Mouse (Mus musculus): ENCODE measurements around the gene Clic1.
A peak's percentile ranks its signal among the peaks of the same experiment; 100 is the strongest.
"Not testable (repeated sequence)": the region's sequence is repeated elsewhere in the genome, so short reads cannot be mapped to it uniquely, and the experiment has no call there.

Clic1 gene

GRCm38 (mm10) chr17:35049561-35050016 lies at the start of gene Clic1:
TSS of gene Clic1 (plus strand) at chr17:35049966.
- DNase-seq: peak; percentile 54 to 74

- DNase-seq: peak; percentile 85 to 89
These were observed 48.9 kb upstream of the Clic1 start, which contains the start of gene Vars for GRCm38 (mm10) chr17:35000717-35001451. TSS of gene Vars (plus strand) at chr17:35000987.

GRCm38 (mm10) chr17:35001452-35002152 lies 48.2 kb upstream of the Clic1 start:
- DNase-seq: peak in 1 of 2 experiments; percentile 24

GRCm38 (mm10) chr17:35002153-35002865 lies 47.5 kb upstream of the Clic1 start:
- DNase-seq: no peak

GRCm38 (mm10) chr17:35003022-35003838 lies 46.5 kb upstream of the Clic1 start:
- DNase-seq: no peak

- DNase-seq: no peak
These were observed 45.6 kb upstream of the Clic1 start for GRCm38 (mm10) chr17:35004075-35004717.

- DNase-seq: no peak
These were observed 44.6 kb upstream of the Clic1 start for GRCm38 (mm10) chr17:35005158-35005557.

GRCm38 (mm10) chr17:35005902-35006301 lies 43.9 kb upstream of the Clic1 start:
- DNase-seq: not testable (repeated sequence)

GRCm38 (mm10) chr17:35007387-35007991 lies 42.3 kb upstream of the Clic1 start:
- DNase-seq: no peak

GRCm38 (mm10) chr17:35009586-35009985 lies 40.2 kb upstream of the Clic1 start:
- no peak for DNase-seq

- DNase-seq: no peak
These were observed 38.3 kb upstream of the Clic1 start for GRCm38 (mm10) chr17:35011440-35011839.

GRCm38 (mm10) chr17:35012430-35012829 lies 37.3 kb upstream of the Clic1 start:
- DNase-seq: no peak

GRCm38 (mm10) chr17:35013221-35013620 lies 36.5 kb upstream of the Clic1 start:
- DNase-seq: no peak

- no peak for DNase-seq
These were observed 34.5 kb upstream of the Clic1 start for GRCm38 (mm10) chr17:35015296-35015695.

GRCm38 (mm10) chr17:35016376-35016775 lies 33.4 kb upstream of the Clic1 start, which contains the start of gene Vwa7:
TSS of gene Vwa7 (plus strand) at chr17:35016579.
- DNase-seq: peak; percentile 45 to 62

- no peak for DNase-seq
These were observed 32.7 kb upstream of the Clic1 start for GRCm38 (mm10) chr17:35016791-35017705.

GRCm38 (mm10) chr17:35017706-35018030 lies 32.1 kb upstream of the Clic1 start:
- no peak for DNase-seq

GRCm38 (mm10) chr17:35018171-35018570 lies 31.6 kb upstream of the Clic1 start:
- DNase-seq: no peak

GRCm38 (mm10) chr17:35019894-35020293 lies 29.9 kb upstream of the Clic1 start:
- DNase-seq: no peak

- DNase-seq: no peak
These were observed 29.2 kb upstream of the Clic1 start for GRCm38 (mm10) chr17:35020551-35020950.
